Mouse (Mus musculus): ENCODE measurements at regions not wholly inside any gene's neighbourhood (a gene's known extent, or its start where the extent isn't known, plus 50 kb on each side); places are given as distances from the start of the nearest gene placed in this dataset.

DNA sequence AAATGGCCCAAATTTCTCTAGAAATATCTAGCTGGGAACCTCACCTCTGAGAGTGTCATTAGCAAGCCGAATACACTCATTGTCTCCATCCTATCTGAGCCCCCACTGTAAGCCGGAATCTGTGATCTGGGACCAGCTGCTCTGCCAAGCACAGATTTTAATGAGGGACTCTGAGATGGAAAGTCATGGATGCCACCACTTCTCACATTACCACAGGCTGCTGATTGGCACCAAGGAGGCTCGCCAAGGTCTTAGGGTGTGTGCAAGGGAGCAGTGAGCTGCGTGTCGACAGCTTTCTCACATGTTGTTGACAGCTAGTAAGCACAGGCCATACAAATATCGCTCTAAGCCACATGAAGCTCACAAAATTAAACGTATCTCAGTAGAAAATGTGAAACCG lies 250.1 kb upstream of the Gm6657 start:
- no peak overlapping the region for H3K4me3 ChIP-seq (ENCODE audit: low read depth, low read length)
- H3K27me3 ChIP-seq (ENCODE audit: control insufficient read depth, insufficient read depth, low read length, poor library complexity, severe bottlenecking), result no peaks in the 10 kb centered on the region
- no peaks in the 10 kb centered on the region for H3K9me3 ChIP-seq (replicated peaks; ENCODE audit: control insufficient read depth, insufficient read depth, low read length, poor library complexity, severe bottlenecking)
- TF ChIP-seq POLR2A (IDR thresholded peaks at IDR 0.05; ENCODE audit: insufficient read depth, low read length), result no peak
- no peak for TF ChIP-seq EP300 (IDR thresholded peaks at IDR 0.05; ENCODE audit: insufficient read depth, low read depth, low read length)
- no peak for TF ChIP-seq CTCF (IDR thresholded peaks at IDR 0.05; ENCODE audit: low read depth, low read length)
- H3K27ac ChIP-seq (ENCODE audit: insufficient read depth, low read length), result no peak overlapping the region
- no peaks in the 10 kb centered on the region for H3K4me1 ChIP-seq (ENCODE audit: control insufficient read depth, insufficient read depth, low read length)
- H3K9ac ChIP-seq (ENCODE audit: low read depth, poor library complexity, severe bottlenecking), result no peak overlapping the region
- H3K36me3 ChIP-seq (ENCODE audit: control insufficient read depth, insufficient read depth, low read length, poor library complexity, severe bottlenecking), result no peaks in the 10 kb centered on the region

DNA sequence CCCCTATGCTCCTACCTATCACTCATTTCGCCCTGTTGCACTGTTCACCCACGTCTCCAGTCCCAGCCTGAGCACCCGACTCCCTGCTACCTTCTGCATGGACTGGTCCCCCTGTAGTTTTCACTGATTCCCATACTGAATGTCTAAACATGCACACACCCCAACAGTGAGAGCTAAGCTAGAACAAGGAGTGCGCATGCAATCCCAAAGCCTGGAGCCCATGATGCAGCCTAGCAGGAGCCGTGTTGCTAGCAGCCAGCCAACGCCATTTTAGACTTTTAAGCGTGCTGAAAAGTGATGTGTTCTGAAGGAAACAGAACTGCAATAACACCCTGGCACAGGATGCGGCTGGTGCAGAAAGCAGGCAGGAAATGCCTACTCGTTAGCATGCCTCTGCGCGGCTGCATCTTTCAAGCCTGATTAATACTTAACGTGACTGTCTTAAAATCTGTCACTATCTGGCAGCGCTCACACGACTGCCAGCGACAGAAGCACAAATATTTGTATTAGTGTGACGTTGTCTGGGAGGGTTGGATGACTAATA lies 244.5 kb upstream of the Gm6657 start:
- H3K36me3 ChIP-seq (ENCODE audit: control insufficient read depth, insufficient read depth, low read length, poor library complexity, severe bottlenecking), result no peaks in the 10 kb centered on the region
- H3K9me3 ChIP-seq (replicated peaks; ENCODE audit: control insufficient read depth, insufficient read depth, low read length, poor library complexity, severe bottlenecking), result no peaks in the 10 kb centered on the region
- H3K27me3 ChIP-seq (ENCODE audit: control insufficient read depth, insufficient read depth, low read length, poor library complexity, severe bottlenecking), result no peaks in the 10 kb centered on the region
- no peak overlapping the region for H3K4me3 ChIP-seq (ENCODE audit: low read depth, low read length)
- no peak overlapping the region for H3K9ac ChIP-seq (ENCODE audit: low read depth, poor library complexity, severe bottlenecking)
- no peaks in the 10 kb centered on the region for H3K4me1 ChIP-seq (ENCODE audit: control insufficient read depth, insufficient read depth, low read length)
- no peak for TF ChIP-seq CTCF (IDR thresholded peaks at IDR 0.05; ENCODE audit: low read depth, low read length)
- TF ChIP-seq EP300 (IDR thresholded peaks at IDR 0.05; ENCODE audit: insufficient read depth, low read depth, low read length), result no peak
- no peak for TF ChIP-seq POLR2A (IDR thresholded peaks at IDR 0.05; ENCODE audit: insufficient read depth, low read length)
- H3K27ac ChIP-seq (ENCODE audit: insufficient read depth, low read length), result no peak overlapping the region

DNA sequence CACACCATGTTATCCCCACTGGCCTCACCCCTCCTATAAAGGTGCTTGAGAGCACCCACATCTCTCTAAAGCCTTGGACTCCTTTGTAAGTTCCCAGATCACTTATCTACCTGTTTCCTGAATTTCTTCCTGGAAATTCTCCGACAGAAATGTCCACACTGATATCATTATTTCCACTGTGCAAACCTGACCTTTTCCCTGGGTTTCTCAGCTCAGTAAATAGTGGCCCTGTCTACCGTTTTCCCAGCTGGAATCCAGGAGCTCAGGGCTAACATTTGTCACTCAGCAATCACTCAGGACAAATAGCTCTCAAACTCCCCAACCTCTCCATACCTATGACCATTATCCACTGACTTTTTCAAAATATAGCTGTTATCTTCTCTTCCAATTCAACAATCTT lies 241.6 kb upstream of the Gm6657 start:
- Histone ChIP-seq H3K27me3 (ENCODE audit: control insufficient read depth, insufficient read depth, low read length, poor library complexity, severe bottlenecking) (no peaks in the 10 kb centered on the region), H3K9me3 (replicated peaks; ENCODE audit: control insufficient read depth, insufficient read depth, low read length, poor library complexity, severe bottlenecking) (no peaks in the 10 kb centered on the region), H3K27ac (ENCODE audit: insufficient read depth, low read length) (no peak overlapping the region), H3K9ac (ENCODE audit: low read depth, poor library complexity, severe bottlenecking) (no peak overlapping the region), H3K4me1 (ENCODE audit: control insufficient read depth, insufficient read depth, low read length) (no peaks in the 10 kb centered on the region), H3K4me3 (ENCODE audit: low read depth, low read length) (no peak overlapping the region), H3K36me3 (ENCODE audit: control insufficient read depth, insufficient read depth, low read length, poor library complexity, severe bottlenecking) (no peaks in the 10 kb centered on the region)
- TF ChIP-seq POLR2A (IDR thresholded peaks at IDR 0.05; ENCODE audit: insufficient read depth, low read length) (no peak), EP300 (IDR thresholded peaks at IDR 0.05; ENCODE audit: insufficient read depth, low read depth, low read length) (no peak), CTCF (IDR thresholded peaks at IDR 0.05; ENCODE audit: low read depth, low read length) (no peak)

DNA sequence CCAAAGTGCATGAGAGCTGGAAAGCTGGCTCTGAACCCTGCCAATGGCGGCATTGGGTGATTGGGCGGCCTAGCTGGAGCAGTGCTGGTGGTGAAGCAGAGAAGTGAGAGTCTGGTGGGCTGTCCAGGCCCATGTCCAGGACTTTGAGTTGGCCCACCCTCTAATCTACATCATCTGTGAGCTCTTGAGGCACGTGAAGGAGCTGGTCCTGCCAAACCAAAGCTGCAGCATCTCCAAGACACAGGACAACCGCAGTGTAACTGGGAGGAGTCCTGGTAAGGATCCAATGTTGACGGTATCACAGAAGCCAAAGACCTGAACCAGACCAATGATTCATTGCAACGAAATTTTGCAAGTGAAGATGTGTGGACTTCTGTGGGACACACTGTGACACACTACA lies 231.4 kb upstream of the Gm6657 start:
- H3K27me3 ChIP-seq (ENCODE audit: control insufficient read depth, insufficient read depth, low read length, poor library complexity, severe bottlenecking), result no peaks in the 10 kb centered on the region
- H3K36me3 ChIP-seq (ENCODE audit: control insufficient read depth, insufficient read depth, low read length, poor library complexity, severe bottlenecking), result no peaks in the 10 kb centered on the region
- H3K4me1 ChIP-seq (ENCODE audit: control insufficient read depth, insufficient read depth, low read length), result no peaks in the 10 kb centered on the region
- no peak overlapping the region for H3K9ac ChIP-seq (ENCODE audit: low read depth, poor library complexity, severe bottlenecking)
- no peaks in the 10 kb centered on the region for H3K9me3 ChIP-seq (replicated peaks; ENCODE audit: control insufficient read depth, insufficient read depth, low read length, poor library complexity, severe bottlenecking)
- no peak overlapping the region for H3K4me3 ChIP-seq (ENCODE audit: low read depth, low read length)
- TF ChIP-seq POLR2A (IDR thresholded peaks at IDR 0.05; ENCODE audit: insufficient read depth, low read length) (no peak), EP300 (IDR thresholded peaks at IDR 0.05; ENCODE audit: insufficient read depth, low read depth, low read length) (no peak), CTCF (IDR thresholded peaks at IDR 0.05; ENCODE audit: low read depth, low read length) (no peak)
- no peak overlapping the region for H3K27ac ChIP-seq (ENCODE audit: insufficient read depth, low read length)

DNA sequence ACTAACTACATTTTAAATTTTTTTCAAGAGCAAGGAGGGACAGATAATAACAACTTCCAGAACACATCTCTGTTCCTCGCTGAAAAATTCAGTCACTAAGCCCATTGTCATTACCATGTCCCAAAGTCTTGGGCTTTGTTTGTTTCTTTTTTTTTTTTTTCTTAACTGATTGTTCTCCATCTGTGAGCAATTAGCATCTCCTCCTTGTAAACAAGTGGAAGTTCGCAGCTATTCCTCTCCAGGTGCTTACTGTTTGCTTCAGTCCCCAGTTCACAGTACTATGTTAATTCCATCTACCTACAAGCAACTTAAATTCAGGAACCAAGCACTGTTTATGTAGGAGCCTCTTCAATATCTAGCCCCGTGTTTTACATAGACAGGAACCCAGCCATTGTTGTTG lies 225.5 kb upstream of the Gm6657 start:
- H3K9ac ChIP-seq (ENCODE audit: low read depth, poor library complexity, severe bottlenecking), result no peak overlapping the region
- TF ChIP-seq EP300 (IDR thresholded peaks at IDR 0.05; ENCODE audit: insufficient read depth, low read depth, low read length) (no peak), CTCF (IDR thresholded peaks at IDR 0.05; ENCODE audit: low read depth, low read length) (no peak), POLR2A (IDR thresholded peaks at IDR 0.05; ENCODE audit: insufficient read depth, low read length) (no peak)
- no peaks in the 10 kb centered on the region for H3K4me1 ChIP-seq (ENCODE audit: control insufficient read depth, insufficient read depth, low read length)
- peaks cover 6% of the 10 kb centered on the region for H3K9me3 ChIP-seq (replicated peaks; ENCODE audit: control insufficient read depth, insufficient read depth, low read length, poor library complexity, severe bottlenecking)
- no peaks in the 10 kb centered on the region for H3K27me3 ChIP-seq (ENCODE audit: control insufficient read depth, insufficient read depth, low read length, poor library complexity, severe bottlenecking)
- H3K36me3 ChIP-seq (ENCODE audit: control insufficient read depth, insufficient read depth, low read length, poor library complexity, severe bottlenecking), result no peaks in the 10 kb centered on the region
- no peak overlapping the region for H3K27ac ChIP-seq (ENCODE audit: insufficient read depth, low read length)
- no peak overlapping the region for H3K4me3 ChIP-seq (ENCODE audit: low read depth, low read length)

DNA sequence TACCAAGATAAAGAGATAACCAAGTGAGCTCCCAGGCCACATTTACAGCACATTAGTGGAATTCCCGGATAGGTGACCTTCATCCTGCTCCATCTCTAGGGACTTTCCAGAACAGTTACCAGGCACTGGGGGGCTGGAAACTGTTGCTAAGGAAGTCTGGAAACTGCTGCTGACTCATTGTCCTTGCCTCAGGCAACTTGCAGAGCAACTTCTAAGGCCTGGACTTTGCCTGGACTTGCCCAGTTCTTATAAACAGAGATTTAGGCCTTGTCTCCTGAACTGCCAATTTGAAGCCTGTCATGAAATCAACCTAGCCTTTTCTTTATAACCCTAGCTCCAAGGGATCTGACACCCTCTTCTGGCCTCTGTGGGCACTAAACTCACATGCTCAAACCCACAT lies 224.0 kb upstream of the Gm6657 start:
- Histone ChIP-seq H3K4me1 (ENCODE audit: control insufficient read depth, insufficient read depth, low read length) (no peaks in the 10 kb centered on the region), H3K27me3 (ENCODE audit: control insufficient read depth, insufficient read depth, low read length, poor library complexity, severe bottlenecking) (no peaks in the 10 kb centered on the region), H3K9ac (ENCODE audit: low read depth, poor library complexity, severe bottlenecking) (no peak overlapping the region), H3K27ac (ENCODE audit: insufficient read depth, low read length) (peak overlapping the region; percentile 84), H3K9me3 (replicated peaks; ENCODE audit: control insufficient read depth, insufficient read depth, low read length, poor library complexity, severe bottlenecking) (peaks cover 6% of the 10 kb centered on the region), H3K36me3 (ENCODE audit: control insufficient read depth, insufficient read depth, low read length, poor library complexity, severe bottlenecking) (no peaks in the 10 kb centered on the region), H3K4me3 (ENCODE audit: low read depth, low read length) (no peak overlapping the region)
- peak; percentile 75 for TF ChIP-seq EP300 (IDR thresholded peaks at IDR 0.05; ENCODE audit: insufficient read depth, low read depth, low read length)
- no peak for TF ChIP-seq POLR2A (IDR thresholded peaks at IDR 0.05; ENCODE audit: insufficient read depth, low read length)
